Comparison of ENCODE assay signal across 9 mouse cellular contexts in the genomic region with DNA sequence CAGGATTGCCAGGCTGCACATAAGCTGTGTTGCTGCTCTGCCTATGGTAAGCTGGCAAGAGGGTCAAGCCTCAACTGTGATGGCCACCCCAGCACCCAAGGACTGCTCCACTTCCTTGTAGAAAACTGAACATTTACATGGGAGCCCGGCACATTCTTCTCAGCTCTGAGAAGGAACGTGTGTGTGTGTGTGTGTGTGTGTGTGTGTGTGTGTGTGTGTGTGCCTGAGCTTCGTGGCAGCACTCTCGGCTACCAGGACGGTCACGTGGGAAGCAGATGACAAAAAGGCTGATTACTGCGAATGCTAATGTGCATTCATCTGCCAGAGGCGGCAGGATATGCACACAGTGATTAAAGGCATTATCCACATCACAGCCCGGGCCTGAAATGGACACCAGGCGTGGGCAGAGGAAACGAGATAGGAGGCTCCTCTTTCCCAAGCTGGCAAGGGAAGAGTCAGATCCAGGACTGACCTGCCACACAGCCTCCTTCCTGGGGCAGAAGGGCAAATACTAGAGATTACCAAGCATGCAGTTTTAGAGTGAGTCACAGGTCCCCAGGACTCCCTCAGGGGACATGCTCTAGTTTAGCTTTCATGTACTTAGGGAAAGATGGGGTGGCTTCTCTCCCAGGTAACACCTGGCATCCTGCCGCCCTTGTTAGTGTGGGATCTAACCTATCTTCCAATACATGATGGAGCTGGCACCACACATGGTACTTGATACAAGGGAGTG.
A peak's percentile ranks its signal among the peaks of the same experiment; 100 is the strongest.
DNase-seq lines count a peak whose midpoint lies in the region; ATAC-seq and TF ChIP-seq lines count a peak whose summit lies in the region.
"Had no signal": no experiment of that assay in that cellular context is flagged by ENCODE, and none has a peak within 500 bp of the region (broad histone marks: within the 10 kb centered on the region; RNA-seq: fewer than 3 reads in every experiment).

No protein-coding gene starts in this region.

- no peak overlapping the region for H3K4me3 ChIP-seq in lung, embryonic 14.5 days (ENCODE audit: low read depth, low read length)
- no peak overlapping the region for H3K4me3 ChIP-seq in lung, adult 2 months (replicated peaks; ENCODE audit: extremely low read depth, low read depth, low read length)
- no peak overlapping the region for H3K4me3 ChIP-seq in heart, embryonic 12.5 days
- no peak overlapping the region for H3K4me3 ChIP-seq in stomach, postnatal 0 days (ENCODE audit: low read depth, low read length)
- H3K4me3 ChIP-seq in intestine, postnatal 0 days (ENCODE audit: low read depth, low read length) = no peak overlapping the region

- H3K27me3 ChIP-seq in lung, embryonic 14.5 days (ENCODE audit: insufficient read depth, low read length) = no peaks in the 10 kb centered on the region
- H3K27me3 ChIP-seq in heart, embryonic 12.5 days (replicated peaks) = no peaks in the 10 kb centered on the region
- H3K27me3 ChIP-seq in stomach, postnatal 0 days (ENCODE audit: control insufficient read depth, insufficient read depth, low read length) = no peaks in the 10 kb centered on the region
- no peaks in the 10 kb centered on the region for H3K27me3 ChIP-seq in intestine, postnatal 0 days (replicated peaks; ENCODE audit: control insufficient read depth, insufficient read depth, low read length)
- H3K27me3 ChIP-seq: CH12.LX had no signal

- peak; percentile 59 for DNase-seq in lung, embryonic 14.5 days
- no peak for DNase-seq in lung, adult 2 months
- DNase-seq in kidney, postnatal 14 days = peak; percentile 60
- peak; percentile 19 for DNase-seq in lung, postnatal 36 days
- DNase-seq in stomach, postnatal 0 days (ENCODE audit: low spot score) = peak; percentile 38
- no peak for DNase-seq in yolk sac, embryonic 10.5 days (ENCODE audit: low spot score)

- no peaks in the 10 kb centered on the region for H3K4me1 ChIP-seq in lung, embryonic 14.5 days (ENCODE audit: insufficient read depth)
- H3K4me1 ChIP-seq in lung, adult 2 months (ENCODE audit: control insufficient read depth, insufficient read depth, low read length) = no peaks in the 10 kb centered on the region; the same call in 1 of the 2 replicates
- H3K4me1 ChIP-seq in heart, embryonic 12.5 days (replicated peaks) = peaks cover 22% of the 10 kb centered on the region
- no peaks in the 10 kb centered on the region for H3K4me1 ChIP-seq in stomach, postnatal 0 days (replicated peaks; ENCODE audit: control insufficient read depth, insufficient read depth)
- no peaks in the 10 kb centered on the region for H3K4me1 ChIP-seq in intestine, postnatal 0 days (replicated peaks; ENCODE audit: control insufficient read depth, insufficient read depth, low read length)

- no peak overlapping the region for H3K4me2 ChIP-seq in lung, embryonic 14.5 days
- H3K4me2 ChIP-seq in heart, embryonic 12.5 days = no peak overlapping the region
- H3K4me2 ChIP-seq in stomach, postnatal 0 days (replicated peaks; ENCODE audit: low read depth) = no peak overlapping the region
- H3K4me2 ChIP-seq in intestine, postnatal 0 days (replicated peaks; ENCODE audit: low read depth) = no peak overlapping the region

- H3K36me3 ChIP-seq in lung, embryonic 14.5 days (ENCODE audit: insufficient read depth) = no peaks in the 10 kb centered on the region
- no peaks in the 10 kb centered on the region for H3K36me3 ChIP-seq in heart, embryonic 12.5 days
- H3K36me3 ChIP-seq in stomach, postnatal 0 days (ENCODE audit: control insufficient read depth, insufficient read depth, low read length) = no peaks in the 10 kb centered on the region
- H3K36me3 ChIP-seq in intestine, postnatal 0 days (ENCODE audit: control insufficient read depth, insufficient read depth) = no peaks in the 10 kb centered on the region

- H3K27ac ChIP-seq in lung, embryonic 14.5 days (ENCODE audit: low read depth) = no peak overlapping the region
- no peak overlapping the region for H3K27ac ChIP-seq in heart, embryonic 12.5 days (ENCODE audit: poor library complexity, severe bottlenecking)
- H3K27ac ChIP-seq in stomach, postnatal 0 days (replicated peaks) = no peak overlapping the region
- H3K27ac ChIP-seq in intestine, postnatal 0 days (ENCODE audit: low read depth, low read length) = no peak overlapping the region

- no peak overlapping the region for H3K9ac ChIP-seq in lung, embryonic 14.5 days
- H3K9ac ChIP-seq in heart, embryonic 12.5 days = no peak overlapping the region
- no peak overlapping the region for H3K9ac ChIP-seq in stomach, postnatal 0 days (ENCODE audit: low read length)
- H3K9ac ChIP-seq in intestine, postnatal 0 days (ENCODE audit: low read depth, low read length) = no peak overlapping the region

- WGBS in lung, embryonic 14.5 days = 41% methylated on average over 12 of the region's 12 CpGs
- WGBS in lung, adult 2 months = 47% methylated on average over 12 of the region's 12 CpGs
- WGBS in heart, embryonic 12.5 days = 29% methylated on average over 12 of the region's 12 CpGs
- WGBS in stomach, postnatal 0 days = 59% methylated on average over 12 of the region's 12 CpGs
- 62% methylated on average over 12 of the region's 12 CpGs for whole genome bisulfite sequencing in intestine, postnatal 0 days

- ATAC-seq in lung, embryonic 14.5 days (ENCODE audit: insufficient read depth) = peak; percentile 35; the same call in 1 of the 2 replicates
- ATAC-seq in heart, embryonic 12.5 days (ENCODE audit: insufficient number of reproducible peaks, low FRiP score) = peak; percentile 45
- ATAC-seq in stomach, postnatal 0 days (ENCODE audit: low FRiP score, low TSS enrichment) = peak; percentile 68
- no peak for ATAC-seq in intestine, postnatal 0 days

- no peak for TF ChIP-seq POLR2A in lung, adult 2 months (IDR thresholded peaks at IDR 0.05; ENCODE audit: borderline replicate concordance, extremely low read depth, low read depth, low read length)

- no peak for TF ChIP-seq EP300 in stomach, postnatal 0 days (optimal IDR thresholded peaks at IDR 0.05)

- no peak for TF ChIP-seq CTCF in lung, embryonic 14.5 days (IDR thresholded peaks at IDR 0.05; ENCODE audit: low read depth)
- TF ChIP-seq CTCF in lung, adult 2 months (IDR thresholded peaks at IDR 0.05; ENCODE audit: insufficient read depth, low read length) = no peak
- peak; percentile 15; the same call in 1 of the 2 replicates for TF ChIP-seq CTCF in stomach, postnatal 0 days (IDR thresholded peaks at IDR 0.05; ENCODE audit: low read depth)
- TF ChIP-seq CTCF in intestine, postnatal 0 days (IDR thresholded peaks at IDR 0.05; ENCODE audit: low read depth) = no peak

- no peaks in the 10 kb centered on the region for H3K9me3 ChIP-seq in lung, embryonic 14.5 days (ENCODE audit: low read depth, low read length)
- no peaks in the 10 kb centered on the region for H3K9me3 ChIP-seq in heart, embryonic 12.5 days (replicated peaks)
- no peaks in the 10 kb centered on the region for H3K9me3 ChIP-seq in stomach, postnatal 0 days (ENCODE audit: control insufficient read depth, low read length)
- H3K9me3 ChIP-seq in intestine, postnatal 0 days (ENCODE audit: control insufficient read depth) = no peaks in the 10 kb centered on the region

Comparison
In these comparisons a context has a peak if more than half of its experiments do, and no peak if none do; other contexts are left out.
1. DNase-seq: peak in lung, embryonic 14.5 days (single experiment), kidney, postnatal 14 days (single experiment), lung, postnatal 36 days (single experiment) and stomach, postnatal 0 days (single experiment); none in lung, adult 2 months (single experiment) and yolk sac, embryonic 10.5 days (single experiment).